Mouse (Mus musculus) embryonic facial prominence, embryonic 14.5 days (tissue): ENCODE measurements at regions not wholly inside any gene's neighbourhood (a gene's known extent, or its start where the extent isn't known, plus 50 kb on each side); places are given as distances from the start of the nearest gene placed in this dataset.

Experiments
- ATAC-seq: fragments of 200-750 bp; cut with Nextera tagmentation; 2 replicates; pipeline ENCODE4 v1.8.0; 2017; ENCODE audit warnings: low read depth, moderate number of reproducible peaks, moderate TSS enrichment
- DNase-seq: peaks from one replicate; pipeline ENCODE4 v3.0.0-alpha.2; 2015; ENCODE audit warnings: low spot score
- H3K27ac ChIP-seq: fragments of 300-500 bp; sonication (generic); replicated peaks from 2 replicates; pipeline ENCODE4 v1.5.1; 2014; ENCODE audit warnings: low read depth, mild to moderate bottlenecking, low read length, moderate library complexity
- H3K27me3 ChIP-seq: fragments of 300-500 bp; sonication (generic); replicated peaks from 2 replicates; pipeline ENCODE4 v1.6.1; 2014; ENCODE audit warnings: low read length; ENCODE audit not compliant: control insufficient read depth, insufficient read depth
- H3K36me3 ChIP-seq: fragments of 300-500 bp; sonication (generic); 2 replicates; pipeline ENCODE4 v1.6.1; 2014; ENCODE audit warnings: low read length, mixed read lengths; ENCODE audit not compliant: control insufficient read depth, insufficient read depth
- H3K4me1 ChIP-seq: fragments of 300-500 bp; sonication (generic); 2 replicates; pipeline ENCODE4 v1.6.1; 2014; ENCODE audit warnings: antibody characterized with exemption, low read length; ENCODE audit not compliant: control insufficient read depth, insufficient read depth
- H3K4me2 ChIP-seq: fragments of 300-500 bp; sonication (generic); 2 replicates; pipeline ENCODE4 v1.6.1; 2014; ENCODE audit warnings: low read depth, mild to moderate bottlenecking, low read length, moderate library complexity, mixed read lengths
- H3K4me3 ChIP-seq: fragments of 300-500 bp; sonication (generic); 2 replicates; pipeline ENCODE4 v1.5.1; 2014; ENCODE audit warnings: low read depth, mild to moderate bottlenecking, low read length
- H3K9ac ChIP-seq: fragments of 300-500 bp; sonication (generic); 2 replicates; pipeline ENCODE4 v1.6.1; 2014; ENCODE audit warnings: low read depth, mild to moderate bottlenecking, low read length, moderate library complexity, mixed read lengths
- H3K9me3 ChIP-seq: fragments of 300-500 bp; sonication (generic); 2 replicates; pipeline ENCODE4 v1.6.1; 2016; ENCODE audit warnings: low read length; ENCODE audit not compliant: control insufficient read depth
- WGBS: fragments of 180-500 bp; shearing (Covaris S2); extraction: QIAGEN DNeasy Blood & Tissue Kit; methylation state at CpG from one replicate; pipeline ENCODE4 v1.1.7; 2014; 5-methylcytosine and 5-hydroxymethylcytosine counted together

DNA sequence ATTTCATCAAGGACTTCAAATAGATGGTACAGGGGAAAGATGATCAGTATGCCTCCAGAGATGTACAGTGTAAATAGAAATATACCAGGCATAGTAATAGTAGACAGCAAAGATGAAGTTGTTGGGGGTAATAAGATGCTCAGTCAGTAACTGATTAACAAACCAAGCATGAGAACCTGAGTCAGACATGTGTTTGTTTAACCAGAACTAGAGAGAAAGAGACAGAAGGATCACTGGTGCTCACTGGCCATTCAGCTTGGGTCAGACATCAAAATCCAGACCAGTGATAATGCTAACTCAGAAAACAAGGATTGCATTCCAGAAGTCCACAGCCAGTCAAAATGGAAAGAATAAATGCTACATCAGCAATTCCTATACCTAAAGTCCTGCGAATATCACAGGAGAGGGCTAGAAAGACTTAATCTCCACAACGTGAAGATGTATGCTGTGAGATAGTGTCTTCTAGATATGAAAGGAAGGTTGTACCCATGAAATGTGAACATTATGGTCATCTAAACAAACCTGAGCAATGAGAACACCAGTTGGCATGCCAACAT is 320.6 kb upstream of the Gm10306 start:
- Histone ChIP-seq H3K27ac (no peak overlapping the region), H3K27me3 (no peaks in the 10 kb centered on the region), H3K4me3 (no peak overlapping the region), H3K9me3 (no peaks in the 10 kb centered on the region), H3K36me3 (no peaks in the 10 kb centered on the region), H3K4me1 (no peaks in the 10 kb centered on the region), H3K9ac (no peak overlapping the region), H3K4me2 (no peak overlapping the region)
- WGBS, result 93% methylated on average over 2 of the region's 2 CpGs
- no peak for DNase-seq
- no peak for ATAC-seq

DNA sequence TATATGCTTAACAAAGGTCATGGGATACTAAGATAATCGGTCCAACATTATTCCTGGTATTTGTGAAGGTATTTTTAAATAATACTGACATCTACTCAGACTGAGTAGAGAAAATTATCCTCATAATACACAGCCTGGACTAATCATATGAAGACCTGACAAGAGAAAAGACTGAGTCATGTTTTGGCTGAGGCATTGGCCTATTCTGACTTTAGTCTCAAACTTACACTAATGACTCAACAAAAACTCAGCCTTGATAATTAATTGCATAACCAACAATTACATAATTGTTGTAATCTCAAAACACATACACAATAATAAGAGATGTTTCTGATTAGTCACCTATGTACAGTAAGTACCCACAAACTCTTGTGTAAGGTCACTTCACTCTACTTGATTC is 300.3 kb upstream of the Gm10306 start:
- ATAC-seq, result no peak
- H3K4me1 ChIP-seq, result no peaks in the 10 kb centered on the region
- no peak overlapping the region for H3K4me3 ChIP-seq
- H3K27ac ChIP-seq, result no peak overlapping the region
- DNase-seq, result no peak
- no peaks in the 10 kb centered on the region for H3K9me3 ChIP-seq
- no peak overlapping the region for H3K4me2 ChIP-seq
- 74% methylated on average over 1 of the region's 1 CpGs for WGBS
- no peaks in the 10 kb centered on the region for H3K36me3 ChIP-seq
- no peak overlapping the region for H3K9ac ChIP-seq
- no peaks in the 10 kb centered on the region for H3K27me3 ChIP-seq

DNA sequence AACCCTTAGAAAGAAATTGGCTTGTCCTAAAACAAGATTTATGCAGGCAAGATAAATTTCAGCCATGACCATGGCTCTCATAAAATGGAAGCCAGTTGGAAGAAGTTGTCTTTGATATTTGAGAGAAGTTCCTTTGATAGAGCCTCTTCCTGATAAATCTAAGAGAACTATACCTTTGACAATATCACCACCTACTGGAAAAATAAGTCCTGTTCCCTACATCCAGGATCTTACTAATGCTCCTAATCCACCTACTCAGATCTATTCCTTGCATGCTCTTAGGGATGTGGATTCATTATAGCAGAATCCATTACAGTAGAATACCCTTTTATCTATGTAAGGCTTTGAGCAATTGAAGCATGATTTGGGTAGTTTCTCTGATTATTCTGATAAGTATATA is 295.2 kb upstream of the Gm10306 start:
- peak; percentile 2 for DNase-seq
- H3K27me3 ChIP-seq, result no peaks in the 10 kb centered on the region
- H3K9me3 ChIP-seq, result no peaks in the 10 kb centered on the region
- no peaks in the 10 kb centered on the region for H3K4me1 ChIP-seq
- H3K9ac ChIP-seq, result no peak overlapping the region
- no peak for ATAC-seq
- H3K4me2 ChIP-seq, result no peak overlapping the region
- H3K4me3 ChIP-seq, result no peak overlapping the region
- no peak overlapping the region for H3K27ac ChIP-seq
- no peaks in the 10 kb centered on the region for H3K36me3 ChIP-seq

DNA sequence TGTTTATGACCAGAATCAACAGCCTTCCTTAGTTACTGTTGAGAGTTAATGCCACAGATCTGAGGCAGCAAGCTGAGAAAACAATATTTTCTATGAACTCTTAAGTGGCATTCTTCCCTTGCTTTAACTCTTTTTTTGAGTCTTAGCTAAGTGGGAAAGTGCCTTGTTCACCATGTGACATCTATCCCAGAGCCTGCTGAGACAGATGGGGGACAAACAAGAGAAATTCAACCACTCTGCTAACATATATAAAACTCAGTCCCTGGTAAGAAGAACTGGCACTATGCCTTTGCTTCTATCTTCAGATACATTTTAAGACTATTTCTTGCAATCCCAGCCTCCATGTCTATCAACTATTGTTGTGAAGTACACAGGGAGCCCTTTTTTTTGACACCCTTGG is 274.6 kb upstream of the Gm10306 start:
- no peak overlapping the region for H3K9ac ChIP-seq
- H3K27me3 ChIP-seq, result no peaks in the 10 kb centered on the region
- DNase-seq (no peak), ATAC-seq (no peak)
- no peaks in the 10 kb centered on the region for H3K9me3 ChIP-seq
- no peaks in the 10 kb centered on the region for H3K4me1 ChIP-seq
- no peaks in the 10 kb centered on the region for H3K36me3 ChIP-seq
- H3K4me2 ChIP-seq, result no peak overlapping the region
- no peak overlapping the region for H3K27ac ChIP-seq
- H3K4me3 ChIP-seq, result no peak overlapping the region

DNA sequence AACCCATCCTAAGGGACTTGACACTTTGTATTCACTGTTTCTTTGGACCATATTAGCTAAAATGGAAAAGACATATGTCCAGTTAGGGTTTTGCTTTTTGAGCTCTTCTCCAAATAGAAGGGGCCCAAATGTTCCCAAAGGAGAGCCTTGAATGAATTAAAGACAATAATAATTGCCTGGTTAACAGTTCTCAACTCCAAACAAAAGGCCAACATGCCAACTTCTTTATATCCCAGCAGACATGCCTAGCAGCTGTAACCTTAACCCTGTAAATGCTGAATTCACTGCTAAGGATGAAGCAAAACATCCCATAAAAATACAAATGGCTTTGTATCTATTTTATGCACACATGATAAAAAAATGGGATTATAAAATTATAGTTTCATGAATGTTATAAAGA is 264.2 kb upstream of the Gm10306 start:
- Histone ChIP-seq H3K4me3 (no peak overlapping the region), H3K27ac (no peak overlapping the region), H3K9ac (no peak overlapping the region), H3K9me3 (0 out of 2 replicates have a peak, but pooled peaks cover 2% of the 10 kb centered on the region), H3K27me3 (no peaks in the 10 kb centered on the region), H3K4me2 (no peak overlapping the region), H3K36me3 (no peaks in the 10 kb centered on the region), H3K4me1 (no peaks in the 10 kb centered on the region)
- ATAC-seq, result no peak
- DNase-seq, result no peak

DNA sequence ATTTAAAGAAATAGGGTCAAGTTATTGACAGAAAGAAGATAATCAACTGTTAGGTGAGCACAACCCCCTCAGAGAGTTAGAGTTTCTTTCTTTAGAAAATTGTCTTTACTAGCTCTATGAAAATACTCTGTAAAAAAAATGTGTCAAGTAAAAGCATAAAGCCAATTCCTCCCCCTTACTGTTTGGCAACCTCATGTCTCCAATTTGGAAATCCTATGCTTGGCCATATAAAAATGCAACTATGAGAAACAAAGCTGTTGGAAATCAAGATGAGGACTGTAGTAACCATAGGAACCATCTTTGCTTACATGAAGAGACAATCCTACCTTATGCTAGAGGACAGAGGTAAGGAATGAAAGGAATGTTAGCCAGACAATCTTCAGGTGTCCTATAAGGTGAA is 239.0 kb upstream of the Gm10306 start:
- Histone ChIP-seq H3K9ac (no peak overlapping the region), H3K4me3 (no peak overlapping the region), H3K27ac (no peak overlapping the region), H3K27me3 (no peaks in the 10 kb centered on the region), H3K36me3 (no peaks in the 10 kb centered on the region), H3K9me3 (no peaks in the 10 kb centered on the region), H3K4me1 (no peaks in the 10 kb centered on the region), H3K4me2 (no peak overlapping the region)
- no peak for ATAC-seq
- no peak for DNase-seq

DNA sequence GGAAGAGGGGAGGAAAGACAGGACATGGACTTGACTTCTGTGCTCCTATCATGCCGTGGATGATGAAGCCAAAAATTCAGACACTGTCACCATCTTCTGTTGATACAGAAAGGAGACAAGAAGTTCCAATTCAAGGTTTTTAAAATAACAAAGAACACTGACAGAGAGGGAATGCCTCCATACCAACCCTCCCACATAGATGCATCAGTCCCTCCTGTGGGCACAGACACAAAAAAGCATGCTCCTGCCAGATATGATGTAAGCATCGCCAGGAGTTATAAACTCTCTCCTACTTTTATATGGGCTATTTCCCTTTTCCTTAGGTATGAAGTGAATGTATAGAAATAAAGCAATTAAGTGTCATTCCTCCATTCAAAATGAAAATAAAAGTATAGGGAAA is 229.6 kb upstream of the Gm10306 start:
- WGBS, result 83% methylated on average over 2 of the region's 2 CpGs
- H3K4me1 ChIP-seq, result no peaks in the 10 kb centered on the region
- DNase-seq, result no peak
- H3K9me3 ChIP-seq, result no peaks in the 10 kb centered on the region
- no peak overlapping the region for H3K27ac ChIP-seq
- H3K4me3 ChIP-seq, result no peak overlapping the region
- no peak overlapping the region for H3K9ac ChIP-seq
- no peak for ATAC-seq
- no peak overlapping the region for H3K4me2 ChIP-seq
- H3K36me3 ChIP-seq, result no peaks in the 10 kb centered on the region
- H3K27me3 ChIP-seq, result no peaks in the 10 kb centered on the region

DNA sequence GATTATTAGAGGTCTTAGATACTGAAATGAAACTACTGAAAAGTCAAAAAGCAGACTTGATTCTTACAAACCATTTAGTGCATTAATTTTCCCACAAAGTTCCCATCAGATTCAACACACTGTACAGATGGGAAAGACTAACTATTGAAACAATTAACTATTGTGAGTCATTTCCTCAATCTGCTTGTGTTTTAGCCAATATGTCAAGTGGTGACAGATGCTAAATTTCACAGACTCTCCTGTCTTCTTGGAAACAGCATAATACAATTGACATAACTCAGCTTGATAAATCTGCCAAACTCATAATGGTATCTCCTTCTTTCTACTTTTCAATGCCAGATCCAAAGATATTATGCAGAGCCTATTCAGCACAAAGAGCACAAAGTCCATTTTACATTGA is 213.0 kb upstream of the Gm10306 start:
- Histone ChIP-seq H3K9me3 (no peaks in the 10 kb centered on the region), H3K27ac (no peak overlapping the region)
- no peak for ATAC-seq

DNA sequence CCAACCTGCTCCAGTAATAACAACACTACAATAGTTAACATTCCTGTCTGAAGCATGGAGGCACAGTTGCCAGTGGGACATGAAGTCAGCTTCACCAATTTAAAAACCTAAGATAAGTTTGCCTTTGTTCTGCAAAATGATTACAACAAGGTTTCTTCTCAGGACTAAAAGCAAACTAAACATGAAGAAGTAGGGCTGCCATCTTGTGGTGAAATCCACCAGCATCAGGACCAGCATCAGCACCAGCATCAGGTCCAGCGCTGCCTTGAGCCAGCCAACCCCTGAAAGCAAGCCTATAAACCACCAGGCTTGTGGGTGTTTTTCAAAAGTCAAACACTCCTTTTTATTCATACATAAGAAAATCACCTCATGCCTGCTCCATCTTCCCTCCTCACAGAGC is 207.1 kb upstream of the Gm10306 start:
- Histone ChIP-seq H3K4me2 (no peak overlapping the region), H3K27me3 (no peaks in the 10 kb centered on the region), H3K9me3 (no peaks in the 10 kb centered on the region), H3K4me3 (no peak overlapping the region), H3K9ac (no peak overlapping the region), H3K36me3 (no peaks in the 10 kb centered on the region), H3K27ac (no peak overlapping the region), H3K4me1 (no peaks in the 10 kb centered on the region)
- ATAC-seq (no peak), DNase-seq (peak; percentile 14)
- 42% methylated on average over 1 of the region's 1 CpGs for WGBS

More for the DNA sequence above, 213.0 kb upstream of the Gm10306 start:
- Histone ChIP-seq H3K9ac (no peak overlapping the region), H3K4me2 (no peak overlapping the region), H3K4me1 (no peaks in the 10 kb centered on the region), H3K36me3 (no peaks in the 10 kb centered on the region), H3K4me3 (no peak overlapping the region), H3K27me3 (no peaks in the 10 kb centered on the region)
- no peak for DNase-seq
